Mouse (Mus musculus) ES-Bruce4 (cell line): ENCODE results near the gene Vinac1. TPM values are rescaled to one million over a fixed set of nuclear protein-coding genes. Genes with fewer than 3 reads are reported as not detected.

Experiments
- H3K27ac ChIP-seq: 2 replicates; pipeline ENCODE4 v1.5.1; 2012; ENCODE audit warnings: low read length, inconsistent platforms; ENCODE audit not compliant: insufficient read depth
- H3K27me3 ChIP-seq: 2 replicates; pipeline ENCODE4 v1.6.1; 2012; ENCODE audit warnings: mild to moderate bottlenecking, low read length, inconsistent platforms; ENCODE audit not compliant: control insufficient read depth, poor library complexity, insufficient read depth, severe bottlenecking
- H3K36me3 ChIP-seq: 2 replicates; pipeline ENCODE4 v1.6.1; 2012; ENCODE audit warnings: inconsistent platforms, mild to moderate bottlenecking, low read length, moderate library complexity; ENCODE audit not compliant: control insufficient read depth, poor library complexity, insufficient read depth, severe bottlenecking
- H3K4me1 ChIP-seq: one replicate; pipeline ENCODE4 v1.8.1; 2011; ENCODE audit warnings: low read length; ENCODE audit not compliant: control insufficient read depth, insufficient read depth
- H3K4me3 ChIP-seq: 2 replicates; pipeline ENCODE4 v1.5.1; 2011; ENCODE audit warnings: low read depth, mild to moderate bottlenecking, low read length
- H3K9ac ChIP-seq: 2 replicates; pipeline ENCODE4 v1.6.1; 2012; ENCODE audit warnings: low read depth, mild to moderate bottlenecking, inconsistent platforms; ENCODE audit not compliant: poor library complexity, severe bottlenecking
- H3K9me3 ChIP-seq: replicated peaks from 2 replicates; pipeline ENCODE4 v1.6.1; 2012; ENCODE audit warnings: mild to moderate bottlenecking, low read length, inconsistent platforms; ENCODE audit not compliant: control insufficient read depth, poor library complexity, insufficient read depth, severe bottlenecking
- CTCF ChIP-seq: IDR thresholded peaks from one replicate; pipeline ENCODE4 v1.8.1; 2011; ENCODE audit warnings: low read depth, low read length
- EP300 ChIP-seq: IDR thresholded peaks from 2 replicates; pipeline ENCODE4 v1.6.1; 2011; ENCODE audit warnings: low read depth, low read length; ENCODE audit not compliant: insufficient read depth
- POLR2A ChIP-seq: IDR thresholded peaks from one replicate; pipeline ENCODE4 v1.8.1; 2011; ENCODE audit warnings: low read length; ENCODE audit not compliant: insufficient read depth
- polyA plus RNA-seq: library from polyadenylated mRNA; stranded (reverse); fragments of >200 nt; gene quantifications from 2 replicates; pipeline ENCODE4 v1.2.4, GENCODE M21; 2011; ENCODE audit warnings: low read depth; ENCODE audit not compliant: missing spikeins, insufficient read depth, insufficient read length

Gene Vinac1
- polyA plus RNA-seq, 1 experiment, result not detected

DNA sequence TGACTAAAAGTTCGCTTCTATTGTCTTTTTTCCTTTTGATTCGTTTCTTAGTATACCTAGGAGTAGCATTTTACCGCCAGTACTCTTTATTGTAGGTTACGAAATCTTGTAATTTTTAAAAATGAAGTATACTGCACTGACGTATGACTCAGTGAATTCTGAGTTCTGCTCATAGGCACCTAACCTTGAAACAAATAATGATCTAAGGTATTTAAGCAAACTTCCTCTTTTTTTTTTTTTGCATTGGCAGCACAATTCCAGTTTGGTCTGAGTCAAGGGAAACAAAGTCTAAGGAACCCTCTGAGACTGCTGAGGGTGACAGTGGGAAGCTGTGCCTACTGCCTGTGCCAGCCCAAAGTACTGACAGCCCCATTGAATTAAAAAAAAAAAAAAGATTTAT lies 35.5 kb upstream of the Vinac1 start:
- H3K4me1 ChIP-seq, result no peaks in the 10 kb centered on the region
- H3K9me3 ChIP-seq, result peaks cover 19% of the 10 kb centered on the region
- H3K36me3 ChIP-seq, result 0 out of 2 replicates have a peak, but pooled peaks cover 4% of the 10 kb centered on the region
- no peak overlapping the region for H3K9ac ChIP-seq
- H3K27ac ChIP-seq, result no peak overlapping the region
- H3K27me3 ChIP-seq, result no peaks in the 10 kb centered on the region
- no peak overlapping the region for H3K4me3 ChIP-seq
- no peak for TF ChIP-seq POLR2A
- no peak for TF ChIP-seq EP300
- no peak for TF ChIP-seq CTCF

GRCm38 (mm10) chr2:129081097-129081496 lies 33.1 kb upstream of the Vinac1 start:
- Histone ChIP-seq H3K27me3 (no peaks in the 10 kb centered on the region), H3K36me3 (no peaks in the 10 kb centered on the region), H3K4me3 (no peak overlapping the region), H3K27ac (no peak overlapping the region), H3K9ac (no peak overlapping the region), H3K4me1 (no peaks in the 10 kb centered on the region), H3K9me3 (peaks cover 12% of the 10 kb centered on the region)
- TF ChIP-seq POLR2A (no peak), CTCF (peak; percentile 53), EP300 (no peak)

GRCm38 (mm10) chr2:129079194-129079593 lies 31.2 kb upstream of the Vinac1 start:
- no peak overlapping the region for H3K4me3 ChIP-seq
- H3K36me3 ChIP-seq, result no peaks in the 10 kb centered on the region
- H3K27ac ChIP-seq, result no peak overlapping the region

DNA sequence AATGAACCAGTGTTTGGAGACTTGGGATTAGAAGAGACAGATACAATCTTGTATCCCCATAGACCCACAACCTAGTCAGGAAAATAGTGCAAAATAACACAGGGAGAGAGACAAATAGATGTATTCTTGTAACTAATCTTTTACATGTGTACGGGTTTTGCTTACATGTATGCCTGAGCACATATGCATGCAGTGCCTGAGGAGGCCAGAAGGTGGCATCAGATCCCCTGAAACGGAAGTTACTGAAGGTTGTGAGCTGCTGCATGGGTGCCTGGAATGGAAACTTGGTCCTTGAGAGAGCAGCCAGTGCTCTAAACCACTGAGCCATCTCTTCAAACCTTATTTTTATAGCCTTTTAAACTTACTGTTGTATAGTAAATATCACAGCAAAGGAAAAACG lies 30.3 kb upstream of the Vinac1 start:
- Histone ChIP-seq H3K9ac (no peak overlapping the region), H3K4me1 (no peaks in the 10 kb centered on the region), H3K27ac (no peak overlapping the region), H3K36me3 (no peaks in the 10 kb centered on the region), H3K4me3 (no peak overlapping the region), H3K27me3 (no peaks in the 10 kb centered on the region), H3K9me3 (no peaks in the 10 kb centered on the region)
- TF ChIP-seq CTCF, result peak; percentile 66
- TF ChIP-seq POLR2A, result no peak
- no peak for TF ChIP-seq EP300

More at GRCm38 (mm10) chr2:129079194-129079593, 31.2 kb upstream of the Vinac1 start:
- no peaks in the 10 kb centered on the region for H3K27me3 ChIP-seq
- H3K9ac ChIP-seq, result no peak overlapping the region
- no peak for TF ChIP-seq CTCF
- H3K4me1 ChIP-seq, result no peaks in the 10 kb centered on the region
- H3K9me3 ChIP-seq, result no peaks in the 10 kb centered on the region

DNA sequence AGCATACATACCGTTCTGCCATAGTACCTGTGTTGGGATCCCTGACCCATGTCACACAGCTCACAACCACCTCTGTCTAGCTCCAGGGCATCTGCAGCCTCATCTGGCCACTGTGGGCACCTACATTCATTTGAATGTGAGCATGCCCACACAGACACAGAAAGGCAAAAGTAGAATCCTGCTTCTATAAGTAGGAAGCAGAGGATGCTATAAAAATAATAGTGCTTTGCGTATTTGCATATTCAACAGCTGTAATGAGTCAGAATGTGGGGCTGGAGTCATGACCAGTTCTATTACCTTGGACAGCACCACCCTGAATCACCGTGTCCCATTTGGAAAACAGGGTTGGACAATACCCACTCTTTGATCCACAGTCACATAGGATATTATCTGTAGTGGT lies 22.3 kb upstream of the Vinac1 start:
- H3K27ac ChIP-seq, result no peak overlapping the region
- no peaks in the 10 kb centered on the region for H3K36me3 ChIP-seq
- H3K4me1 ChIP-seq, result no peaks in the 10 kb centered on the region

GRCm38 (mm10) chr2:129066326-129066725 lies 18.4 kb upstream of the Vinac1 start:
- no peak overlapping the region for H3K27ac ChIP-seq
- peak overlapping the region; percentile 95 for H3K4me3 ChIP-seq
- peak overlapping the region; percentile 91 for H3K9ac ChIP-seq
- H3K9me3 ChIP-seq, result peaks cover 13% of the 10 kb centered on the region
- no peak for TF ChIP-seq EP300
- TF ChIP-seq POLR2A, result no peak
- no peak for TF ChIP-seq CTCF
- no peaks in the 10 kb centered on the region for H3K27me3 ChIP-seq
- H3K36me3 ChIP-seq, result no peaks in the 10 kb centered on the region
- no peaks in the 10 kb centered on the region for H3K4me1 ChIP-seq

More for the DNA sequence above, 22.3 kb upstream of the Vinac1 start:
- Histone ChIP-seq H3K27me3 (no peaks in the 10 kb centered on the region), H3K4me3 (no peak overlapping the region), H3K9me3 (peaks cover 9% of the 10 kb centered on the region; the same call in 1 of the 2 replicates), H3K9ac (no peak overlapping the region)
- TF ChIP-seq CTCF (no peak), EP300 (no peak), POLR2A (no peak)
